Mouse (Mus musculus): Measurements from ENCODE around the gene Zmiz2. TPM values are rescaled to one million over a fixed set of nuclear protein-coding genes. Genes with fewer than 3 reads are reported as not detected.
A peak's percentile ranks its signal among the peaks of the same experiment; 100 is the strongest.

The Zmiz2 gene
- polyA plus RNA-seq, 2 experiments, result 3.9 to 7.3 TPM

- Histone ChIP-seq H3K27me3 (ENCODE audit: control insufficient read depth, insufficient read depth, low read length) (no peaks in the 10 kb centered on the region), H3K27ac (no peak overlapping the region), H3K4me2 (ENCODE audit: low read depth) (no peak overlapping the region), H3K9ac (replicated peaks) (no peak overlapping the region), H3K36me3 (replicated peaks; ENCODE audit: control insufficient read depth, insufficient read depth, low read depth) (peaks cover 21% of the 10 kb centered on the region), H3K4me1 (replicated peaks; ENCODE audit: control insufficient read depth in 2 of 2, insufficient read depth in 2 of 2, low read length in 1 of 2) (no peaks in the 10 kb centered on the region), H3K4me3 (ENCODE audit: insufficient read depth in 1 of 2, low read depth in 2 of 2, low read length in 2 of 2) (no peak overlapping the region), H3K9me3 (ENCODE audit: control insufficient read depth, low read length) (no peaks in the 10 kb centered on the region)
- DNase-seq (ENCODE audit: low read depth in 3 of 3, low spot score in 3 of 3) (no peak), ATAC-seq (ENCODE audit: insufficient read depth) (no peak)
- WGBS (ENCODE audit: insufficient replicate concordance), result 80% methylated on average over 10 of the region's 10 CpGs
- no peak for TF ChIP-seq CTCF (IDR thresholded peaks at IDR 0.05; ENCODE audit: low read depth)
- TF ChIP-seq EP300 (IDR thresholded peaks at IDR 0.05; ENCODE audit: low read depth), result no peak
Measured at GRCm38 (mm10) chr11:6398141-6398540, 9.3 kb downstream of the Zmiz2 start.

- Histone ChIP-seq H3K9me3 (ENCODE audit: control insufficient read depth, low read length) (no peaks in the 10 kb centered on the region), H3K4me1 (replicated peaks; ENCODE audit: control insufficient read depth in 2 of 2, insufficient read depth in 2 of 2, low read length in 1 of 2) (no peaks in the 10 kb centered on the region), H3K36me3 (replicated peaks; ENCODE audit: control insufficient read depth, insufficient read depth, low read depth) (peaks cover 28% of the 10 kb centered on the region), H3K9ac (replicated peaks) (no peak overlapping the region), H3K4me3 (ENCODE audit: insufficient read depth in 1 of 2, low read depth in 2 of 2, low read length in 2 of 2) (no peak overlapping the region), H3K4me2 (ENCODE audit: low read depth) (no peak overlapping the region), H3K27me3 (ENCODE audit: control insufficient read depth, insufficient read depth, low read length) (no peaks in the 10 kb centered on the region), H3K27ac (no peak overlapping the region)
- ATAC-seq (ENCODE audit: insufficient read depth) (peak; percentile 45; the same call in 1 of the 2 replicates), DNase-seq (ENCODE audit: low read depth in 3 of 3, low spot score in 3 of 3) (peak in 2 of 3 experiments; percentile 41 to 48)
- WGBS (ENCODE audit: insufficient replicate concordance), result 75% methylated on average over 19 of the region's 19 CpGs
- TF ChIP-seq EP300 (IDR thresholded peaks at IDR 0.05; ENCODE audit: low read depth) (no peak), CTCF (IDR thresholded peaks at IDR 0.05; ENCODE audit: low read depth) (peak; percentile 96)
Measured at GRCm38 (mm10) chr11:6402515-6403510, 13.9 kb downstream of the Zmiz2 start.

GRCm38 (mm10) chr11:6403830-6404405 is 15.0 kb downstream of the Zmiz2 start:
- H3K36me3 ChIP-seq (replicated peaks; ENCODE audit: control insufficient read depth, insufficient read depth, low read depth), result peaks cover 28% of the 10 kb centered on the region
- no peak overlapping the region for H3K4me2 ChIP-seq (ENCODE audit: low read depth)
- no peak overlapping the region for H3K4me3 ChIP-seq (ENCODE audit: insufficient read depth in 1 of 2, low read depth in 2 of 2, low read length in 2 of 2)
- WGBS (ENCODE audit: insufficient replicate concordance), result 82% methylated on average over 5 of the region's 5 CpGs
- ATAC-seq (ENCODE audit: insufficient read depth), result no peak
- DNase-seq (ENCODE audit: low read depth in 3 of 3, low spot score in 3 of 3), result no peak
- no peak overlapping the region for H3K9ac ChIP-seq (replicated peaks)
- TF ChIP-seq CTCF (IDR thresholded peaks at IDR 0.05; ENCODE audit: low read depth), result no peak
- no peak for TF ChIP-seq EP300 (IDR thresholded peaks at IDR 0.05; ENCODE audit: low read depth)
- no peaks in the 10 kb centered on the region for H3K27me3 ChIP-seq (ENCODE audit: control insufficient read depth, insufficient read depth, low read length)
- no peaks in the 10 kb centered on the region for H3K9me3 ChIP-seq (ENCODE audit: control insufficient read depth, low read length)
- H3K27ac ChIP-seq, result no peak overlapping the region
- H3K4me1 ChIP-seq (replicated peaks; ENCODE audit: control insufficient read depth in 2 of 2, insufficient read depth in 2 of 2, low read length in 1 of 2), result no peaks in the 10 kb centered on the region

DNA sequence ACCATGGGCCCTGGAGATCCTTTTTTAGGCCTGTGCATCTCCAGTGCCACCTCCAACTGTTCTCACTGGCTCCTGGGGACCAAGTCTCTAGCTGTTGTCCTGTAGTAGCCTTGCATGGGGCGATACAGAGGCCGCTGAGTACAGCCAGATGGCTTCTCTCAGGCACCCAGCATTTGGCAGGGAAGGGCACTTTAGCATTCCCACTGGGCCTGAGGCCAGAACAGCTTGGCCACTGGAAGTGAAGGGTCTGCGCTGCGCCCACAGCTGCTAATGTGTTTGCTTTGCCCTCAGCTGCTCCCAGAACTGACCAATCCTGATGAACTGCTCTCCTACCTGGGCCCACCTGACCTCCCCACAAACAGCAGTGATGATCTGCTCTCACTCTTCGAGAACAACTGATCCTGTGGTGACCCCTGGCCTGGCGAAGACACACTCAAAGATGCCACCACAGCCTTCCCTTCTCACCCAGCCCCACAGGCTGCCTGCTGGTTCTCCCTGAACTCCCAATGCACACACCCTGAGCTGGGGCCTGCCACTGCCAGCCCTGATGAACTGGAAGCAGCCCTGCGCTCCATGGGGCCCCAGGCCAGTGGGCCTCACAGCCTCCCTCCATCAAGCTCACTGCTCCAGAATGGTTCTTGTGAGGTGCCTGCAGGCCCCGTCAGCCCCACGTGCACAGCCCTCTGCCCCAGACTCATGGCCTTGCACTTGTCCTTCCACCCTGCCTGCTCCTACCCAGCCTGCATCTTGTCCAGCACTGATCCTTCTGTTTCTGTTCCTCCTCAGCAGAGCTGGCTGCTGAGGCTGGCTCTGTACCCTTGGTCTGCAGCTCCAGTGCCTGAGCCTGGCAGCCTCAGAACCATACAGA is 16.1 kb downstream of the Zmiz2 start:
- no peak for ATAC-seq (ENCODE audit: insufficient read depth)
- H3K9me3 ChIP-seq (ENCODE audit: control insufficient read depth, low read length), result no peaks in the 10 kb centered on the region
- no peak for DNase-seq (ENCODE audit: low read depth in 3 of 3, low spot score in 3 of 3)
- H3K27me3 ChIP-seq (ENCODE audit: control insufficient read depth, insufficient read depth, low read length), result no peaks in the 10 kb centered on the region
- no peak overlapping the region for H3K4me3 ChIP-seq (ENCODE audit: insufficient read depth in 1 of 2, low read depth in 2 of 2, low read length in 2 of 2)
- no peak overlapping the region for H3K27ac ChIP-seq
- WGBS (ENCODE audit: insufficient replicate concordance), result 78% methylated on average over 9 of the region's 9 CpGs
- no peak overlapping the region for H3K9ac ChIP-seq (replicated peaks)
- no peaks in the 10 kb centered on the region for H3K4me1 ChIP-seq (replicated peaks; ENCODE audit: control insufficient read depth in 2 of 2, insufficient read depth in 2 of 2, low read length in 1 of 2)
- TF ChIP-seq CTCF (IDR thresholded peaks at IDR 0.05; ENCODE audit: low read depth) (no peak), EP300 (IDR thresholded peaks at IDR 0.05; ENCODE audit: low read depth) (no peak)
- H3K4me2 ChIP-seq (ENCODE audit: low read depth), result no peak overlapping the region
- H3K36me3 ChIP-seq (replicated peaks; ENCODE audit: control insufficient read depth, insufficient read depth, low read depth), result peaks cover 23% of the 10 kb centered on the region
